Mouse (Mus musculus) skeletal muscle tissue, adult 2 months (tissue): ENCODE measurements at regions not wholly inside any gene's neighbourhood (a gene's known extent, or its start where the extent isn't known, plus 50 kb on each side); places are given as distances from the start of the nearest gene placed in this dataset.

ENCODE experiments used
- DNase-seq: peaks from one replicate; pipeline ENCODE4 v3.0.0-alpha.2; 2012; ENCODE audit warnings: low read depth, low spot score

DNA sequence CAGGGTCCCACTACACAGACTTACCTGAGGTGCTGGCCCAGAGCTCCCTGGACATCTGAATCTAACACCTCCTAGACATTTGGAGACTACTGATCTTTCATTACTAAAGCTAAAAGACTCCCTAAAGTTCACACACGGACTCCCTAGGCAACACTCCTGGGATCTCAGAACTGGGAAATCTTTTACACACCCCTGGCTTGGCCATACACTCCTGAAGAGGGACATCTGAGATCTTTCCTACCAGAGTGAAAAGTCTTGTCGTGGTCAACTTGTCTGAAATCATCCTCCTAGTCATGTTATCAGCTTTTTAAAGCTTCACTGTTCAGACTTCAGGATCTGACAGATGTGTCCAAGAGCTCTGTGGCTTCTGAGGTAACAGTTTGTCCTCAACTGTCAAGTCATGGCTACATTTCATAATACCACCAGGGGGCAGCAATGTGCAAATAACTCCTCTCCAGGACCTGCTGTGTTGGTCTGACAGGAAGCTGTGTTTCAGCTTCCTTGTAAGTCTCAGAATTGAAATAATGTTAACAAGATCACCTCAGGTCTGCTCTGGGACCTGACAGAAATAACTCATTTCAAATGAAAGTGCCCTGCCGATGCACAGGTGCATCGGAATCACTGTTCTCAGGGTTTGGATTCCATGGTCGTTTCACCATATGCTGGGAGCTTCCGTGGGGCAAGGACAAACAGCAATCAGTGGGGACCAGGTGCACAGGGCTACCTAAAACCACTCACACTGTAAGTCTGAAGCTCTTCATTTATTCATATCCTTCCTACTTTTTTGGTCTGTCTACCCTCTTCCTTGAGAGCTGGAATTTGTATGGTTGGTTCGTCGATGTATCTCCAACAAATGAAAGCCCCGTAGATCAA is 92.3 kb upstream of the C1qtnf7 start:
- DNase-seq = peak; percentile 78

DNA sequence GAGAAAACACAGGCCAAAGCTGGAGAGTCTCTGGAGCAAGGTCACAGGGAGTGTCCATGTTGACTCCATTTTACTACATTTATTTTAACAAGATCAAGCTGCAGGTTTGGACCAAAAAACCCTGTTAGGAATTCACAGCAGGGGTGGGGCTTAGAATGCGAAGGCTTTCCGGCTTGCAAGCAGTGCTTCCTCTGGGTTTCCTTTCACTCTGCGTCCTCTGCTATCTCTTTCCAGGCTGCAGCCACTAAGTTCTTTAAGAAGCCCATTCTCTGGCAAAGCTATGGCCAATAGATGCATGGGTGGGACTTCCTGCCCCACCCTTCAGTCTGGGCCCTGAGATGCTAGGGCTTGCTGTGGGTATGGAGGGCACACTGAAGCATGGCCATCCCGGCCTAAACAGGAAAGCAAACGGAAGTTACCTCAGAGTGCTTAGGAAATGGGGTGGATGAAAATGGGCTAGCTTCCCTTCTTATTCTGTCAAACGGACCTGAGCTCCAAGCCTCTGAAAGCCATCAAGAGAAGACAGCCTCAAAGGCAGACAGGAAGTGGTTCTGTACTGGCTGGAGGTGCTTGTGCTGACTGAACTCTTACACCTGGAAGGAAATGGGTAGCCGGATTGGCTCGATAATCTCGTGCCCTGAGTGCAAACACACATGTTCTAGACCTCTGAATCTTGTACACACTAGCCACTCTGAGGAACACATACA is 90.6 kb upstream of the C1qtnf7 start:
- DNase-seq = no peak

DNA sequence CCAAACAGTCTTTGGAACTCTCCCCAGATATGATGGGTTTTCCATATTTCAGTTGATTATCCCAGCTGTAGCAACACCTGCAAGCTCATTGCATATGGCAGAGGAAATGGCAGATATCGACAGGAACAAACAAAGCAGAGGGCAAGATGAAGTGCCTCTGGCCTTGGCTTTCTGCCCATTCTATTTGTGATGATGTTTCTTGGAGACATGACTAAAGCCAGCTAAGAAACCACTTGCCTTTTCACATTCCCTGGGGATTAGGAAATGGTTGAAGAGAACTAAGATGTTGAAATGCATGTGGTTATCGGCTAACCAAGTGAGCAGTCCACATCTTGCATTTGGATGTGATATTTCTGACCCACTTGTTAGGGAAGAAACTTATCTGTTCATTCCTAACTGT is 82.0 kb upstream of the C1qtnf7 start:
- peak; percentile 27 for DNase-seq

DNA sequence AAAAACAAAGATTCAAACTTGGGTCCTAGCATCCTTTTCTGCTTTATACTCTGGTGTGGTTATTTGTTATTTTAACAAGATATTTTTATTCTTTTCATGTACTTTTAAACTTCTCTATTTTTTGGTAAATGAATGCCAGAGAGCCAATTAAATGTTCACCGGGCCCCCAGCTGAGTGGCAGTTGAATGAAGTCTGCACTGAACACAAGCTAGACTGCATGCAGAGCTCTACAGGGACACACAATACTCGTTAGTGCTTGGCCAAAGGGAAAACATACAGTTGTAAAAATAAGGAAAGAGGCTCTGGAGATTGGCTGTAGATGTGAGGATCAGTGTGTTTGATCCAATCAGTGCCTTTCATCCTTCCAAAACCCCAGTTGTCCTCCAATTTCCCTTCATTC is 76.1 kb upstream of the C1qtnf7 start:
- no peak for DNase-seq

DNA sequence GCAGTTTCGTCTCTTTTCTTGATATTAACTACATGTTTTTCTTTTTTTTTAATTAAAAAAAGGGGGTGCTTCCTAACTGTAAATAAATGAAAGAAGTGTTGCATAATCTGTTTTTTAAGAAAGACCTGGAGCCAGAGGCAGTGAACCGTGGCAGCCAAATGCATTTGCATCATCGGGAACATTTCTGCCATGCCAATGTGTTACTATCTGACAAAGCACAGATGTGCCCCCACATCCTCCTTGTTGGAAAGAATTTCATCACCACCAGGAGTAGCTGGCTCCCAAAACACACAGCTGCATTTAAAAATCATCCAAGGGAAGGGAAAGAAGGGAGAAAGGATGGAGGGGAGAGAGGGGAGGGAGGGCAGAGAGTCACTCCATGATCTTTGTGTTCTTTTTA is 74.0 kb upstream of the C1qtnf7 start:
- DNase-seq = peak; percentile 68

DNA sequence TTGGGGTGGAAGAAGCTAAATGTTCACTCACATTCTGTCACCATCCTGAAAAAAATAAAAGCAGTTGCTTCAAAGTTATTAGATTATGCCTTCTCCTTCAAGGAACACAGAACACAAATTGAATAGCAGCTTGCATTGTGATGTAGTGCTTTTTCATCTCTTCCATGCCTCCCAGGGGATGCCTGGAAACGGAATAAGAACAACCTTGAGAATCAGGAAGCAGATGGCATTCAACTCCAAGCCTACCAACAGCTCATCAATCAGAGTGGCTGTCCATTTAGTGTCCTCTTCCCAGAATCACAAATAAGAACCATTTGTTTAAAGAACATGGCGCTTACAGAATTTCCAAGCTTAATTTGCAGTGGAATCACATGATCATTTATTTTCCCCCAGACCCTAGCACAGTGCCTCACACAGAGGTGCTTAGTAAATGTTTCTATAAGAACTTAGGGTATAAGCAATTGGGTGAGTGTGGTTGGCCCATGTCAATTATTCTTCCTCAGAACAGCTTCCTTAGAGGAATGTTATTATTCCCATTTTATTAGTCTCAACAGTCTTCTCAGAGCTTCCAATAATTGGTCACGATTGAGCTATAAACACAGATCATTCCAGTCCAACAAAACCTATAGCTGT is 70.6 kb upstream of the C1qtnf7 start:
- no peak for DNase-seq

DNA sequence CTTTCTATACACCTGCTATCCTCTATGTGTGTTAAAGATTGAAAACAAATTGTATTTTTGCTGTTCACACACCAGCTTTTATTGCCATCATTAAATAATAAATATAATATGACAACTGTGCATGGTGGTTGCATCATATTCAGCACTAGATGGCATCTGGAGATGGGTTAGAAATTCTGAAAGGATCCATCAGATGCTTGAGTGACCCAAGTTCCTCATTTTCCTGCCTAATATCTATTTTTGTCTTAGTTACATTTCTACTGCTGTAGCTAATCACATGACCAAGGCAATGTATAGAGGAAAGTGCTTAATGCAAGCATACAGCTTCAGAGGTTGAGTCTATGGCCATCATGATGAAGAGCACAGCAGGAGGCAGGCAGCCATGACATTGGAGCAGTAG is 69.7 kb upstream of the C1qtnf7 start:
- no peak for DNase-seq

DNA sequence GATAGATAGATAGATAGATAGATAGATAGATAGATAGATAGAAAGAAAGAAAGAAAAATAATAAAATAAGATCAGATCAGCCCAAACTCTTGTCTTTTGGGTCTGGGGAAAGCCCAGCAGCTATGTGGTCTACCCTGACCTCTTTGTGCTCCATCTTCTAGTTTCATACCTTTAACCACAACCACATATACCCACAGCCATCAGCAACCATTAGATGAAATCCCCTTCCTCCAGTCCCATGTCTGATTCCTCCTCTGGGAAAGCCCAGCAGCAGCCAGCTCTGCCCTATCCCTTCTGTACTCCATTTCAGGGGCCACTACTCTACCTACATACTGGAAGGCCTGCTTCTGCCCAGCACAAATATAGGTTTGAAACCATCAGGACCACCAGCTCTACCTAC is 69.0 kb upstream of the C1qtnf7 start:
- DNase-seq = no peak

DNA sequence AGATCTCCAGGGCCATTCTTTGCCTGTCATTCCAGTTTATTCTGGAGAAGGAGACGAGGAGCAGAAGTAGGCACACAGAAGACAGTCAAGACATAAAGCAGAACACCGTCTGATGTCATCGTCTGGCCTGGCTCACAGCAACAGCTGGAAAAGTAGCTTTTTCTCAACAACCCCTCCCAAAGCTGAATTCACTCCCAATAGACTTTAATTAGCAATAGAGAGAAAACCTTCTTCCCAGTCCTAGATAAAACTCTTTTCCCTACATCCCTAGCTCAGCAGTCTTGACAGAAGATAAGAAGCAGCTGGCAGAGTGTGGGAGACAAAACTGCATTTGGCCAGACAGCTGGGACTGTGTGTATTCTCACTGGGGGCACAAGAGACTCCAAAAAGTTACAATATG is 59.3 kb upstream of the C1qtnf7 start:
- DNase-seq = no peak

DNA sequence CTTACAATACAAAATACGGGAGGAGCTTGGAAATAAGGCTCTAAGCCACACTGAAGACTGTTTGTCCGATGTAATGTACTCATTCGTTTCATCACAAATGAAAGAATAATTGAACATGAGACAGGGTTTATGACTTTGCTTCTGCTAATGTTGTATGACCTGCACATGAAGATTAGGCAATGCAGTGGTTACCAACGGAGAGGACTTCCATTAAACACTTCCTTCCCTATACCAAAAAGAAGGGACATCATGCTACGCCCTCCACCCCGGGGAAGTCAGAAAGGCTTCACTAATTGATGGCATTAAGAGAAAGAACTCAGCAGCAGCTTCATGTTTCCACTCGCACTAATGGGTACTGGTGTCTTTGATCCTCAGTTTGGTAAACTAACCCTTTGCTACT is 57.6 kb upstream of the C1qtnf7 start:
- no peak for DNase-seq

DNA sequence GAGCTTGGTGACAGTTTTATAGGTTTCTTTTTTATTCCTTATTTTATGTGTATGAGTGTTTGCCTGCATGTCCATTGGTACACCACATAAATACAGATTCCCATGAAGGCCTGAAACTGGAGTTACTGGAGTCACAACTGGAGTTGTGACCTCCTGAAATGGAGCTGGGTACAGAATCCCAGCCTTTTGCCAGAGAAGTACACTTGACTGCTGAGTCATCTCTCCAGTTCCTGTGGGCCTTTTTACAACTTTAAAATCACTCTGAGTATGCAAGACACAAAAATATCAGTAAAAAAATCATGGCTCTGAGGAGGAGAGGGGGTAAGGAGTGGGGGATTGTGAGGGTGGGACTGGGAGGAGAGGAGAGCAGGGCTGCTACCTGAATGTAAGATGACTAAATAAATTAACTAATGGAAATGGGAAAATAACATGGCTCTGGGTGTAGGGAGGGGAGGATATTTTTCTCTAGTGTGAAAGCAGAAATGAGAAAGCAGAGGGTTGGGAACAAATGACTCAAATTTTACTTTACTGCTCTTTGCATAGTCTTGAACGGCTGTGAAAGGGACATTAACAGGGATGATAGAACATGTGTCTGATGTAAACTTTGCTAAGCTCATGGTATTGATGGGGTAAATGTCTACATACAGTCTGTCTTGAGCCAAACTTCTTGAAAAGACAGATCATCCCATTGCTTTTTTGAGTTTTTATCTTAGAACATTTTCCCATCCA is 53.2 kb upstream of the C1qtnf7 start:
- no peak for DNase-seq
